Mouse (Mus musculus) MEL (cell line): Measurements from ENCODE around the gene Gadd45g. TPM values are rescaled to one million over a fixed set of nuclear protein-coding genes. Genes with fewer than 3 reads are reported as not detected.

Source experiments
- DNase-seq: peaks from one replicate; pipeline ENCODE4 v3.0.0; 2011; ENCODE audit warnings: low read depth, low spot score
- H3K27ac ChIP-seq: 2 replicates; pipeline ENCODE4 v1.5.1; 2012; ENCODE audit warnings: low read depth, mild to moderate bottlenecking, control low read depth, low read length, moderate library complexity; ENCODE audit not compliant: control insufficient read depth
- H3K27me3 ChIP-seq, 2 experiments: fragments of 150-350 bp in 1 of 2; sonication (generic) in 1 of 2; 2 replicates each; pipeline ENCODE4 v1.6.1; 2012; ENCODE audit warnings: low read length in 2 of 2, mild to moderate bottlenecking in 2 of 2, improper control_type of control experiment in 1 of 2, moderate library complexity in 1 of 2; ENCODE audit not compliant: insufficient read depth in 2 of 2, control insufficient read depth in 1 of 2
- H3K36me3 ChIP-seq, 2 experiments: 2 replicates each; pipeline ENCODE4 v1.6.1; 2012 to 2014; ENCODE audit warnings: low read length in 2 of 2, improper control_type of control experiment in 1 of 2, inconsistent platforms in 1 of 2, mild to moderate bottlenecking in 1 of 2; ENCODE audit not compliant: insufficient read depth in 2 of 2, control insufficient read depth in 1 of 2
- H3K4me1 ChIP-seq, 2 experiments: fragments of 150-350 bp in 1 of 2; sonication (generic) in 1 of 2; 2 replicates each; pipeline ENCODE4 v1.6.1; 2012; ENCODE audit warnings: low read length in 2 of 2, improper control_type of control experiment in 1 of 2, mild to moderate bottlenecking in 1 of 2; ENCODE audit not compliant: insufficient read depth in 2 of 2, control insufficient read depth in 1 of 2
- H3K4me3 ChIP-seq, 2 experiments: fragments of 150-350 bp in 1 of 2; sonication (generic) in 1 of 2; 2 replicates each; pipeline ENCODE4 v1.5.1; 2012; ENCODE audit warnings: low read depth in 2 of 2, low read length in 2 of 2, mild to moderate bottlenecking in 2 of 2, moderate library complexity in 2 of 2, control low read depth in 1 of 2, improper control_type of control experiment in 1 of 2; ENCODE audit not compliant: control insufficient read depth in 1 of 2, insufficient read depth in 1 of 2
- H3K79me2 ChIP-seq: 2 replicates; pipeline ENCODE4 v1.6.1; 2012; ENCODE audit warnings: mild to moderate bottlenecking, low read length, moderate library complexity; ENCODE audit not compliant: control insufficient read depth, poor library complexity, insufficient read depth
- H3K9ac ChIP-seq: 2 replicates; pipeline ENCODE4 v1.6.1; 2012; ENCODE audit warnings: low read depth, mild to moderate bottlenecking, control low read depth, low read length, moderate library complexity; ENCODE audit not compliant: control insufficient read depth, poor library complexity, severe bottlenecking
- H3K9me3 ChIP-seq: fragments of 150-350 bp; sonication (generic); replicated peaks from 2 replicates; pipeline ENCODE4 v1.6.1; 2012; ENCODE audit warnings: mild to moderate bottlenecking, low read length, improper control_type of control experiment, moderate library complexity; ENCODE audit not compliant: insufficient read depth
- CHD1 ChIP-seq: IDR thresholded peaks from 2 replicates; pipeline ENCODE4 v1.6.1; 2012; ENCODE audit warnings: low read depth, mild to moderate bottlenecking, inconsistent platforms, low read length, improper control_type of control experiment
- CHD2 ChIP-seq: IDR thresholded peaks from 2 replicates; pipeline ENCODE4 v1.6.1; 2011; ENCODE audit warnings: low read length, improper control_type of control experiment
- CTCF ChIP-seq, 3 experiments: IDR thresholded peaks in 2 of 3; conservative IDR thresholded peaks in 1 of 3; 2 replicates each; pipeline ENCODE4 v1.5.1; 2011 to 2012; ENCODE audit warnings: low read length in 3 of 3, low read depth in 2 of 3, mild to moderate bottlenecking in 2 of 3, improper control_type of control experiment in 1 of 3, inconsistent platforms in 1 of 3, mixed read lengths in 1 of 3, moderate library complexity in 1 of 3; ENCODE audit not compliant: control insufficient read depth in 1 of 3, insufficient read depth in 1 of 3, poor library complexity in 1 of 3, severe bottlenecking in 1 of 3
- ELF1 ChIP-seq: IDR thresholded peaks from 2 replicates; pipeline ENCODE4 v1.6.1; 2014; ENCODE audit warnings: low read depth, mild to moderate bottlenecking, inconsistent platforms, low read length, improper control_type of control experiment, moderate library complexity
- EP300 ChIP-seq, 2 experiments: IDR thresholded peaks; 2 replicates each; pipeline ENCODE4 v1.6.1; 2011; ENCODE audit warnings: improper control_type of control experiment in 2 of 2, low read length in 2 of 2, low read depth in 1 of 2, mild to moderate bottlenecking in 1 of 2
- ETS1 ChIP-seq: IDR thresholded peaks from 2 replicates; pipeline ENCODE4 v1.6.1; 2012; ENCODE audit warnings: low read depth, mild to moderate bottlenecking, inconsistent platforms, low read length, improper control_type of control experiment, moderate library complexity
- GABPA ChIP-seq: IDR thresholded peaks from 2 replicates; pipeline ENCODE4 v1.6.1; 2012; ENCODE audit warnings: low read depth, mild to moderate bottlenecking, inconsistent platforms, low read length, improper control_type of control experiment, moderate library complexity
- GATA1 ChIP-seq: IDR thresholded peaks from 2 replicates; pipeline ENCODE4 v1.6.1; 2011; ENCODE audit warnings: low read depth, low read length, improper control_type of control experiment
- HCFC1 ChIP-seq: IDR thresholded peaks from 2 replicates; pipeline ENCODE4 v1.6.1; 2012; ENCODE audit warnings: low read depth, mild to moderate bottlenecking, inconsistent platforms, low read length, improper control_type of control experiment, moderate library complexity
- JUND ChIP-seq: IDR thresholded peaks from 2 replicates; pipeline ENCODE4 v1.6.1; 2011; ENCODE audit warnings: low read depth, mild to moderate bottlenecking, improper control_type of control experiment, low read length
- NRF1 ChIP-seq: IDR thresholded peaks from 2 replicates; pipeline ENCODE4 v1.6.1; 2014; ENCODE audit warnings: low read depth, mild to moderate bottlenecking, inconsistent platforms, low read length, improper control_type of control experiment, moderate library complexity; ENCODE audit not compliant: poor library complexity, insufficient read depth, severe bottlenecking
- POLR2A ChIP-seq, 2 experiments: IDR thresholded peaks; 2 replicates each; pipeline ENCODE4 v1.6.1; 2011 to 2012; ENCODE audit warnings: low read length in 2 of 2, mild to moderate bottlenecking in 2 of 2, control low read depth in 1 of 2, improper control_type of control experiment in 1 of 2, low read depth in 1 of 2, moderate library complexity in 1 of 2; ENCODE audit not compliant: control insufficient read depth in 1 of 2, insufficient read depth in 1 of 2, poor library complexity in 1 of 2
- POLR2AphosphoS2 ChIP-seq: IDR thresholded peaks from 2 replicates; pipeline ENCODE4 v1.6.1; 2011; ENCODE audit warnings: low read length, improper control_type of control experiment
- POLR2AphosphoS5 ChIP-seq: IDR thresholded peaks from 2 replicates; pipeline ENCODE4 v1.6.1; 2012; ENCODE audit warnings: low read depth, borderline replicate concordance, mild to moderate bottlenecking, inconsistent platforms, low read length, moderate library complexity, mixed read lengths
- TAL1 ChIP-seq: IDR thresholded peaks from 2 replicates; pipeline ENCODE4 v1.6.1; 2012; ENCODE audit warnings: mild to moderate bottlenecking, inconsistent platforms, low read length, moderate library complexity, mixed read lengths
- TBP ChIP-seq: IDR thresholded peaks from 2 replicates; pipeline ENCODE4 v1.8.0; 2011; ENCODE audit warnings: low read depth, low read length, improper control_type of control experiment
- TCF12 ChIP-seq: IDR thresholded peaks from 2 replicates; pipeline ENCODE4 v1.6.1; 2014; ENCODE audit warnings: low read depth, mild to moderate bottlenecking, inconsistent platforms, low read length, improper control_type of control experiment, moderate library complexity
- UBTF ChIP-seq: IDR thresholded peaks from 2 replicates; pipeline ENCODE4 v1.6.1; 2012; ENCODE audit warnings: low read depth, mild to moderate bottlenecking, inconsistent platforms, low read length, improper control_type of control experiment, moderate library complexity, borderline replicate concordance; ENCODE audit not compliant: insufficient read depth
- USF1 ChIP-seq: IDR thresholded peaks from 2 replicates; pipeline ENCODE4 v1.6.1; 2014; ENCODE audit warnings: low read depth, mild to moderate bottlenecking, inconsistent platforms, low read length, improper control_type of control experiment, moderate library complexity
- ZKSCAN1 ChIP-seq: IDR thresholded peaks from 2 replicates; pipeline ENCODE4 v1.6.1; 2012; ENCODE audit warnings: low read depth, mild to moderate bottlenecking, inconsistent platforms, low read length, improper control_type of control experiment, moderate library complexity
- ZNF384 ChIP-seq: IDR thresholded peaks from 2 replicates; pipeline ENCODE4 v1.6.1; 2012; ENCODE audit warnings: low read depth, mild to moderate bottlenecking, inconsistent platforms, low read length, improper control_type of control experiment
- polyA plus RNA-seq, 2 experiments: library from polyadenylated mRNA; stranded (reverse) in 1 of 2; unstranded in 1 of 2; fragments of >175 nt in 1 of 2; fragments of >200 nt in 1 of 2; gene quantifications; 2 replicates each; pipeline versions ENCODE4 v1.2.1 to v1.2.4; 2012; ENCODE audit warnings: low replicate concordance in 2 of 2, low read depth in 1 of 2; ENCODE audit not compliant: insufficient read length in 2 of 2, insufficient read depth in 1 of 2, missing spikeins in 1 of 2
- total RNA-seq: library from RNA; depleted of rRNA; stranded (reverse); fragments of 300-350 nt; gene quantifications from 2 replicates; pipeline ENCODE4 v1.2.3, GENCODE M21; 2012

Gadd45g gene
- total and polyA plus RNA-seq, 3 experiments = 7.2 to 11.0 TPM; not detected in 1

DNA sequence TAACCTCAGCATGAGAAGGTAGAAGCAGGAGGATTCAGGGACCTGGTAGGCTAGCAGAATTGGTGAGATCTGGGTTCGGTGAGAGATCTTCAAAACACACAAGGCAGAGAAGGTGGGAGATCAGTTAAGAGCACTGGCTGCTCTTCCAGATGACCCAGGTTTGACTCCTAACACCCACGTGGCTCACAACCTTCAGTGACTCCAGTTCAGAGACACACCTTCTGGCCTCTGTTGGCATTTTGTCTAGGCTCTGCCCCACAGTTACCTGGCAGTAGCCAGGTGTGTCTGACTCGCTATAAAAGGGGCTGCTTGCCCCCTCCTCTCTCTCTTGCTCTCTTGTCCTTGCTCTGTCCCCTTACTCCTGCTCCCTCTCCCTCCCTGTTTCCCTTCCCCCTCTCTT, 24.5 kb upstream of the Gadd45g start:
- no peak for TF ChIP-seq GABPA
- no peak for TF ChIP-seq GATA1
- TF ChIP-seq TAL1 = no peak
- no peak for TF ChIP-seq JUND
- TF ChIP-seq ELF1 = no peak
- no peak for TF ChIP-seq EP300 (IDR thresholded peaks at IDR 0.05; ENCODE audit: low read depth in 1 of 2, low read length in 2 of 2)
- TF ChIP-seq CHD2 = no peak
- no peak for TF ChIP-seq NRF1
- TF ChIP-seq, all 39 proteins: peak for 0
- Histone ChIP-seq H3K4me1 (no peaks in the 10 kb centered on the region), H3K27ac (no peak overlapping the region), H3K4me3 (no peak overlapping the region), H3K27me3 (peaks cover 0 to 1% of the 10 kb centered on the region in 2 experiments; a peak in 1 of 4 replicates), H3K79me2 (no peaks in the 10 kb centered on the region), H3K36me3 (peaks cover 0 to under 1% of the 10 kb centered on the region in 2 experiments; a peak in 1 of 4 replicates), H3K9me3 (no peaks in the 10 kb centered on the region), H3K9ac (no peak overlapping the region)
- DNase-seq = no peak

DNA sequence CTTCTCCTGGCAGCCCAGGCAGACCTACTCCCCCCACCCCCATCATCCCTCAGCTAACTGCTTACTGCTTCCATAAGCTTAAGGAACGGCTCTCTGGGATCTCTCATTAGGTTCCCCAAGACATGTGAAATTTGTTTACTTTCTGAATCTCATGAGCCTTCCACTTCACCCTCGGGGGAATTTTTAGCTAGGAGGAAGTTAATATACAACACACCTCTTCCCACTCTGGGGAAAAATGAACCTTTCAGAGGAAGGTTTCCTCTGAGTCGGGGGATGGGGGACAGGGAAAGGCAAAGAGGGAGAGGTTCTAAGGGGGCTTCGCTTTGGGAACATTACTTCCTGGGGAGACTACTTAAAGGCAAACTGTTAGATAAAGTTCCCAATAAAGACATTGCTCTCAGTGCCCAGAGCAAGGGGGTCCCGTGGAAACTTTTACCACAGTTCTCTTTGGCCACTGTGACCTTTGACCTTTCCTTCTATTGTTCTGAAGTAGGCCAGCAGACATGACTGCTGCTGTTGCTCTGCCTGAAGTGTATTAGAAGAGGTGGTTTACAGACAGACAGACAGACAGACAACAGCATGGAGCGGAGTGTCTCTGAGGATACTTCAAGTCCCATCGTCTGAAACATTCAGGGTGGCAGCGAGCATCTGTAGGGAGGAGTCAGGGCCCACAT, 22.5 kb upstream of the Gadd45g start:
- TF ChIP-seq NRF1 (no peak), HCFC1 (no peak), GATA1 (no peak), CHD1 (no peak), ZKSCAN1 (no peak), CTCF (IDR thresholded peaks at IDR 0.05 in 2 of 3, conservative IDR thresholded peaks at IDR 0.05 in 1 of 3; ENCODE audit: control insufficient read depth in 1 of 3, insufficient read depth in 1 of 3, low read depth in 2 of 3, low read length in 3 of 3, poor library complexity in 1 of 3, severe bottlenecking in 1 of 3) (no peak), TCF12 (no peak), POLR2AphosphoS2 (no peak), TBP (no peak), ZNF384 (no peak), EP300 (IDR thresholded peaks at IDR 0.05; ENCODE audit: low read depth in 1 of 2, low read length in 2 of 2) (no peak), POLR2AphosphoS5 (no peak), GABPA (no peak), CHD2 (no peak), POLR2A (IDR thresholded peaks at IDR 0.05; ENCODE audit: control insufficient read depth in 1 of 2, insufficient read depth in 1 of 2, low read depth in 1 of 2, low read length in 2 of 2, poor library complexity in 1 of 2) (no peak), ETS1 (no peak), USF1 (no peak), UBTF (no peak)
- Histone ChIP-seq H3K4me1 (peaks cover 0 to 2% of the 10 kb centered on the region in 2 experiments; a peak in 1 of 4 replicates), H3K9me3 (no peaks in the 10 kb centered on the region), H3K27ac (no peak overlapping the region), H3K4me3 (no peak overlapping the region), H3K9ac (no peak overlapping the region), H3K36me3 (no peaks in the 10 kb centered on the region), H3K79me2 (no peaks in the 10 kb centered on the region), H3K27me3 (peaks cover 0 to 1% of the 10 kb centered on the region in 2 experiments; a peak in 1 of 4 replicates)
- DNase-seq = no peak
